Mouse (Mus musculus) urinary bladder, postnatal 25 days (tissue): ENCODE results near the gene Rrp12.
"Not testable (repeated sequence)": the region's sequence is repeated elsewhere in the genome, so short reads cannot be mapped to it uniquely, and the experiment has no call there.

Source experiments
- DNase-seq: peaks from one replicate; pipeline ENCODE4 v3.0.0; 2022; ENCODE audit warnings: low spot score

The Rrp12 gene

DNA sequence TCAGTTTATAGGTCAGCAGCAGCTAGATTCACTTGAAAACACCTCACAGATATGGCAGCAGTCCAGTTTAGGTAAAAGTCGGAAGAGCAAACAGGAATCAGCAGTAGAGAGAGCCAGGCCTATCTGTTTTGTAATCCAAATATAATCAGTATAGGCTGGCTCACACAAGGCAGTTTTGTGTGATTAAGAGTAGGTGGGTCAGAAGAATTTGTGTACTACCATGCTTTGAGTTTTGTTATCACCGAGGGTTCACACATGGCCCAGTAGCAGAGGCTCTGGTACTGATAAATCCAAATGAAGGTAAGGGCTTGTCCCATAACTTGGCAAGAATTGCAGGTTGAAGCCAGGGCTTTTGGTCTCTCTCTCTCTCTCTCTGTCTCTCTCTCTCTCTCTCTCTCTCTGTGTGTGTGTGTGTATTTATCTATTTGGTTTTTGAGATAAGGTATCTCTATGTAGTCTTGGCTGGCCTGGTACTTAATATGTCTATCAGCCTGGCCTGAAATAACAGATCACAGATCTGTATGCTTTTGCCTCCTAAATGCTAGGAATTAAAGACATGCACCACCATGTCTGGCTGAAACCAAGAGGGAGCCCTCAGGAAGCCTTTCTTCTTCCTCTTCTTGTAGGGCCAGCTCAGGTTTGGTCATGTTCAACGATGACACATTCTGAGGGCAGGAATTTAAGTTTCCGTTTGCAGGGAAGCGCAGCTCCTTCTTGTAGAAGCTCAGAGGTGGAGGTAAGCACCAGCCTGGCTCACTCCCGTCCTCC, 10.5 kb upstream of the Rrp12 start:
- DNase-seq, result no peak

DNA sequence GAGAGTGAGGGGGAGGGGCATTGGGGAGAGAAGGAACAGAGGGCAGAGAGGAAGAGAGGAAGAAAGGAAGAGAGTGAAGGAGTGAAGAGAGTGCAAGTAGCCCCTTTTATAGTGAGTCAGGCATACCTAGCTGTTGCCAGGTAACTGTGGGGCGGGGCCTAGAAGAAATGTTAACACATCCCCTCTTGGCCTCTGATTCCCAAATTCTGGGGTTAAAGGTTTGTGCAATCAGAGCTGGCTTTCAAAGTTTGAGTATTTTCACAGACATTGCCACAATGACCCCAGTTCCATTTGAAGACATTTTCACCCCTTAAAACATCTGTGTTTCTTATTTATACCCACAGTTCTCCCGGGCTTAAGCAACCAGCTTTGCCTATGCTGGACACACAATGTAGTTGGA, 9.3 kb upstream of the Rrp12 start:
- no peak for DNase-seq

DNA sequence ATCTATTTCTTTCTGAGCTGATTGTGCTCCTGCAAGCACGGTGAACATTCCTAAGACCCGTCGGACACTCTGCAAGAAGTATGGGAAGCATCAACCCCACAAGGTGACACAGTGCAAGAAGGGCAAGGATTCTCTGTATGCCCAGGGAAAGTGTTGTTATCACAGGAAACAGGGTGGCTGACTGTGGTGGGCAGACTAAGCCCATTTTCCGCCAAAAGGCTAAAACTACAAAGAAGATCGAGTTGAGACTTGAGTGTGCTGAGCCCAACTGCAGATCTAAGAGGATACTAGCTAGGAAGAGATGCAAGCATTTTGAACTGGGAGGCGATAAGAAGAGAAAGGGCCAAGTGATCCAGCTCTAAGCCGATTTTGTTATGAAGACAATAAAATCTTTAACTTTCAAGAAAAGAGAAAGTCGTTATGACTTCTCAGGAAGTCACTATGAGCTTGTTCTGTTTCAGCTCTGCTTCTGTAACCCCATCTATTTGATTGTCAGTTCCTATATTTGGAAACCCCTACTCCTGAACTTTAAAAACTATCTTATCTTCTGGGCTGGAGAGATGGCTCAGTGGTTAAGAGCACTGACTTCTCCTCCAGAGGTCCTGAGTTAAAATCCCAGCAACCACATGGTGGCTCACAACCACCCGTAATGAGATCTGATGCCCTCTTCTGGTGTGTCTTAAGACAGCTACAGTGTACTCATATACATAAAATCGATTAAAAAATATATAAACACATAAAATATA, 7.0 kb upstream of the Rrp12 start:
- no peak for DNase-seq

DNA sequence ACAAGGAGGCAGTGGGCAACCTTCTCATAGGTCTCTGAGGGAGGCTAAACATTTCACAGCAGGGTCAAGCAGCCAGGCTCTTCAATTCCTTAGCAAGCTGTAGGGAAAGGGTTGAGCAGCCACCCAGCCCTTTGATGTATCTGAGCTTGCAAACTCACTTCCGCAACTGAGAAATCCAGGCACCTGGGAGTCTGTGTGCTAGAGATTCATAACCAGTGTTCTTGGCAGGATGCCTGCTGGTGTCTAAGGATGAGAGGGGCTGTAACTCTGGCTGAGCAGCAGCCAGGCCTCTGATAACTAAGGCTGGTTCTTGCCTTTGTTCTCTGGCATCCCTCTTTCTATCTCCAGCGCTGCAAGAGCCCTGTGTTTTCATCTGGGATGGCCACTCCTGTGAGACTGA, 5.7 kb upstream of the Rrp12 start:
- no peak for DNase-seq

DNA sequence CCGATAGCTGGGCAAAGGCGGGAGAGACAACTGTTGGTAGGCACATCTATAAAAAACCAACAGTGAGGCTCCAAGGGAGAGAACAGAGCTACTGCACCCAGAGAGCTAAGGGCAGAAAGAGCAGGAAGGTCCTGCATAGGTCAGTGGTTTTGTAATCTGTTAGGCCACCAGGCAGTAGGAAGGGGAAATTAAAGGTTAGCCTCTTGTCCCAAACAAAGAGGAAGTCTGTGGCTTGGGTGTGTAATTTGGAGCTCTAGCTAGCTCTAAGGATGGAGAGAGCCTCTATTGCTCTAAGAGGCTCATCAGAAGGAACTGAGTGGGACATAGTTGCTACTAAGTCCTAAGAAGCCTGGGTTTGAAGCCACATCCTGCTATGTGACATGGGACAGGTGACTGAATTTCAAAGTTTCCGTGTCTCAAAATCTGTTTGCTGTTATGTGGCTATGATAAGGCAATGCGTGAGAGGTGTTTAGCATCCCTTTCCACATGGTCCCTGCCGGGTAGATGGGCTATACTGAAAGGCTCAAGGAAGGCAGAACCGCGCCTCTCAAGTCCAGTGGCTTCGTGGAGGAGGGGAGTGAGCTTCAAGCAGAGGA, 4.6 kb upstream of the Rrp12 start:
- no peak for DNase-seq

DNA sequence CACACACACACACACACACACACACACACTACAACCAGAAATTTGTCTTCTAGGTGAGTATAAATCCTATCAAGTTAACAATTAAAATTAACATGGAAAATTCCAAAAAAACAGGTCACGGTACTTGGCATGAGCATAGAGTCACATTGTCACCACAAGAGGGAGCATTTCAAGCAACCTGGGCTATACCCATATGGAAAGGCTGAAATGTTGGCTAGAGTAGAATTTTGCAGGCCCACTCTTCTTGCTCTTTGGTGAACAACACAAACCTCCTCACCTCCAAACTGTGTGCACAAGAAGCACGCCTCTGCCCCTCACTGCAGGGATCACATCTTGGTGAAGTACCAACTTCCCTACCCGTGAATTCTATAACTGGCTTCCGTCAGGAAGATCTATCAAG, 2.9 kb upstream of the Rrp12 start:
- DNase-seq, result no peak

DNA sequence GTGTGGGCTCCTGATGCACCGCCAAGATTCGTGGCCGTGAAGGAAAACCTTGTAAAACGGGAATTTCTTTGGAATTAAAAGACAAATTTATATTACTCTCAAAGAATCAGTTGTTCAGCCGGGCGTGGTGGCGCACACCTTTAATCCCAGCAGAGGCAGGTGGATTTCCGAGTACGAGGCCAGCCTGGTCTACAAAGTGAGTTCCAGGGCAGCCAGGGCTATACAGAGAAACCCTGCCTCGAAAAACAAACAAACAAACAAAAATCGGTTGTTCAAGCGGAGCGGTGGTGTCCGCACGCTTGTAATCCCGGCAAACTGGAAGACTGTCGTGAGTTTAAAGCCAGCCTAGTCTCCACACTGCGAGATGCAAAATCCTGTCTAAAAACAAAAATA, 342 bp upstream of the Rrp12 start:
- no peak for DNase-seq

DNA sequence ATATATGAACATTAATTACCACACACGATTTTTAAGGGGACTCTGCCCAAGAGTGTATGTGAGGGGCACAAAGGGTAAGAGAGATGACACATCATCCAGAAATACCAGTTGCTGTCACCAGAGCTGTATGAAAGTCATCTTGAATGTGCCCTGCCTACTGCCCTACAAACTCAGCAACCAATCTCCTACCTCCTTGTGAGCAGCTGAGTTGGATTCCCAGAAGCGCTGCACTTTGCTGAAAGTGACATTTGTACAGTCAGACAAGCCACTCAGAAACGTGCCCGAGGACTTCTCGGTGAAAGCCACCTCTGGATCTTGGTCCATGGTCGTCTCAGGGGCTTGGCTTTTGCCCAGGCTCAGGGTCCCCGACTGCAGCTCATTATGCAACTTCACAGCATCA, 1.0 kb downstream of the Rrp12 start:
- DNase-seq, result no peak

DNA sequence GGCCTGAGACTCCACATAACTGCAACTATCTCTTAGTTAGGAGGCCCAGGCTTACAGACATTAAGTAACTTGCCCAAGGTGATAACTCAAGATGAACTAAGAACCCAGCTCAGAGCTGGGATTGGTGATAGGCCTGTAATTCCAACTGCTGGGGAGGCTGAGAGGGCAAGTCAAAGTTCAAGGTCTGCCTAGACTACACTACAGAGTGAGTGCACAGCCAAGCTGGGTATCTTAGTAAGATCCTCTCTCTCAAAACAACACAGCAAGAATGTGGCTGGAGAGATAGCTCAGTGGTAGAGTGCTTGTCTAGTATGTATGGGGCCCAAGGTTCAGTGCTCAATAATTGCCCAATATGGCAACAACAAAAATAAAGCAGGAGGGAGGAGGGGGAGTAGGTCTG, 7.8 kb downstream of the Rrp12 start:
- no peak for DNase-seq

DNA sequence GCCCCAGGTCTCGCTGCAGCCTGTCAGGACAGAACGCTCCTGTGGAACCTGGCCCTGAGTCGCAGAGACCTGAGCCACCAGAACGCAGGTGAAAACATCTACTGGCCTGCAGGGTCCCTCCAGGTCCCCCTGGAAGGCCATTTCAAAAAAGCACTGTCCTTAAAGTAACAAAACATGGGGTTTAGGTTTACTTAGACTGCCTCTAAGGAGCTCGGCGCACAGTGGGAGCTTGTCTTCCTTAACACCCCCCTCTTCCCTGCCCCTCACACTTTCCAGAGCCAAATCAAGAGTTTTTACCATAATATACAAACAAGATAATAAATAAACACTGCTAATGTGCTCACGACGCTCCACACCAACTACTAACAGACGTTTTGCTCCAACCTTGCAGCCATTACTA, 12.1 kb downstream of the Rrp12 start:
- no peak for DNase-seq

DNA sequence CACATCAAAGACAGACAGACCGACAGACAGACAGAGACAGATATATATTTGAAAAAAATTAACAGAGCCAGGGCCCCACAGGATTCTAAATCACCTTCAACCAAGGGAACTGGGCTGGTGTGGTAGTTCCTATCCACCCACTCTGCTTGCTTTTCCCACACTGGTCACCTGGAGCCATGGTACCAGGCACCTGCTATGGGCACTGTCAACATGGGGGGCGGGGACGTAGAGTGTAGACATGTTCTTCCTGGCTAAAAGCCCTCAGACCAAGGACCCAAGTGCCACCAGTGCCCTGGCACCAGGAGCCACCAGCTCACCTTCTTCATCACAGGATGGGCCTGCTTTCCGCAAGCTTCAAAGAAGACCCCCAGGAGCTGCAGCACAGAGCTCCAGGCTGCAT, 14.1 kb downstream of the Rrp12 start:
- no peak for DNase-seq

DNA sequence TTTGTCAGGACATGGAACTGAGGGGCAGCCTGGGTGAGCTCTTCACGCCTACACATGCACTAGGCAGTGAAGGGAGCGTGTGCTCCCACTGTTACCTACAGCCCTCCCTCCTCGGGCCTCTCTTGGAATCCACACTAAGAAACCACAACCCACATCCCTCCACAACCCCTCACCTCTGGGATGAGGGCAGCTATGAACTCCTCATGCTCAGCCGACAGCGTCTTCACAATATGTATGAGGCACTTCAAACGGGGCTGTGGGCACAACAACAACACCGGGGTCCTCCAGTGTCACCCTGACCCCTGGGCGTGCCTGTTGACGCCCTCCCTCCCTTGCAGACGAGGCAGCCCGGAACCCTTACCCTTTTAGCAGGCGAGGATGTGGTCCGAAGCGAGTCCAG, 21.6 kb downstream of the Rrp12 start:
- DNase-seq, result no peak

DNA sequence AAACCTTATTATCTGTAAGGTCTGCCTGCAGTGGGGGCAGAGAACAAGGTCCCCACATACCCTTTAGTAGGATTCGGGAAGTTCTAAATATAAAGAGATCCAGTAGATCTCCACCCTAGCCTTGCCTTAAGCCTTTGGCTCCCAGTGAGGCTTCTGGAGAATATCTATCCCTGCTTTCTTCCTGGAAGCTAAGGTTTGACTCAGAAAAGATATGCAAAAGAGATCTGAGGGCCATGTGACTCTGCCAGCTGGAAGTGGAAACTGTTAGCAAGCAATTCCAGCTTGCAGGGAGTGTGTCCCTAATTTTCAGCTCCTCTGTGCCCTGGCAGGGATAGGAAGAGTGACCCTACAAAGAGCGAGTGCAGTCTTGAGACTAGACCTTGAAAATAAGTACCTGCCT, 23.7 kb downstream of the Rrp12 start:
- DNase-seq, result no peak

DNA sequence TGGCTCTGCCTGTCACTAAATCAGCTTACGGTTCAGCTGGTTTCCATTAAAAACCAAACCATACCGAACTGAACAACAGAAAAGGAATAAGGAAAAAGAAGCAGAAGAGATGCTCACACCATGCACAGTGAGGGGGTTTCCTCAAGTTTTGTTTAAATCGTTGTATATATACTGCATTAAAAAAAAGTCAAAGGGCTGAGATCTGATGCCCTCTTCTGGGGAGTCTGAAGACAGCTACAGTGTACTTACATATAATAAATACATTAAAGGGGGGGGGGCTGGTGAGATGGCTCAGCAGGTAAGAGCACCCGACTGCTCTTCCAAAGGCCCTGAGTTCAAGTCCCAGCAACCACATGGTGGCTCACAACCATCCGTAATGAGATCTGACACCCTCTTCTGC, 26.0 kb downstream of the Rrp12 start:
- not testable (repeated sequence) for DNase-seq

DNA sequence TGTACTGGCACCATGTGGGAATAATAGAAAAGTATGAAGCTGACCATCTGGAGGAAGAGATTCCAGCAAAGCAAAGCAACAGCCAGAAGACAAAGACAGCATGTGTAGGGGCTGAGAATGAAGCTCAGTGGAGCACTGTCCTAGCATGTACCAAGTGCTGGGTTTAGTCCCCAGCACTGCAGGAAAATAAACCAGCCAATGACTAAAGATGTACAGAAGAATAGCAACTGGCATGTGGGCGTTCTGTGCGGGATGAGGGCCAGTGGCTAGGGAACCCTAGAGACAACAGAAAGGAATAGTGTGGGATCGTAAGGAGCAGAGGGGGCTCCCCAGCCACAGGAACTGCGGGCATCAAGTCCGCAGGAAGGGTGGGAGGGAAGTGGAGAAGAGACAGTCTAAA, 26.7 kb downstream of the Rrp12 start:
- no peak for DNase-seq

DNA sequence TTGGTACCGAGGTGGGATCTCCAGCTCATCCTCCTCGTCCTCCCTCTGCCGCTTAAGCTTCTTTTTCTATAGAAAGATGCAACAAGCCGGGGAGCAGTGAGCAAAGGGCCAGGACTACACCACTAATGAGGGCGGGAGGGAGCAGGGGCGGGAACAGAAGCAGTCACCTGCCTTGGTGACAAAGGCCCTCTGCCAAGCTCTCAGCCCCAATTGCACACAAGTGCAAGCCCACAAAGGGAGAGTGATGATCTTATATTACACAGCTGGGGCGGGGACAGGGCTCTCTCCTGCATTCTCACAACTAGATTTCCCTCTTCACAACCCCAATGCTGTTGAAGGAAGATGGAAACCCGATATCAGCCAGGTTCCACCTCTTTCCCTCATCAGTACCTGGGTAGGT, 29.3 kb downstream of the Rrp12 start:
- DNase-seq, result no peak

DNA sequence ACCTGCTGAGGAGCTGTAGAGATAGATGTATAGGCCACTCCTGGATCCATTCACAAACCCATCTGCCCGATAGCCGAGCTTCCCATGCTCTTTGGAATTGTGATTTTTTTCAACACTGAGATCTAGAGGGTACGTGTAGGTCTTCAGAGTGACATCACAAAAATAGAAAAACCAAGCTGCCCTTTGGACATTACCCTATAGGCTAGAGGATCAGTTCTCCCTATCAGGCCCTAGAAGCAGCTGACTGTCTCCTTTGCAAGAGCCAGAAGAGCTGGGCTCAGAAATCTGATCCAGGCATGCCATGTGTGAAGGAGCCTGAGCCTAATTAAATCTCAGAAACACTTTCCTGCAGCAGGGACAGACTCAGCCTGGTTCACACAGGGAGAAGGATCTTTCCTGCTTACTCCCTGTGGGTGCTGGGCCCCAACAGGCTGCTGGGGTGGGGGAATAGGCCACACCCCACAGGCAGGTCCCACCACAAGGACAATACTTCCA, 38.1 kb downstream of the Rrp12 start:
- no peak for DNase-seq

DNA sequence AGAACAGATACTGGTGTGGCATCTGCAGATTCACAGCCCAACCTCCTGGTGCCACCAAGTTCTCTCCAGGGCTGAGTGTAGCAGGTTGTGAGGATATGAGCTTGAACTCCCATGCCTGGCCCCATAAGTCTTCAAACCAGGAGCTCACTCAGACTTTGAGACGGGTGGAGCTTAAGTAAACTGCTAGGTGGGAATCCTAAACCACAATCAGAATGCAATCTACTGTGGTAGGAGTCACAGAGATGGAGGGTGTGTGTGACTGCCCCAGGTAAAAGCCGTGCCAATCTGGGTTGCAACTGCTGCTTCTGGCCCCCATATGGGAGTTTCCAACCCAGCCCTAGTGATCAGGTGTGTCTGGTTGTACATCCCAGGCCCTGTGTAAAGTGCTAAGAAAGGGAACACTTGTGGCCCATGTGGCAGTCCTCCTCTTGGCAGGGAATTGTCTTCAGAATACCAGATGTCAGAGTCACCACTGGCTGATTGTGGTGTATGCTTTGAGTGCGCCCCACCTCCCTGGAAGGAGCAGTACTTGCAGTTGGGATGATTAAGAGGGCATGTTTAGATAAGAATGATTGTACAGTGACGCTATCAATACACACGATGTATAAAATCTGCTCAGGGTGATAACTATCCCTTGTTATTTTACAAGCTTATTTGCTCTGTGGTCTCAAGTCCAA, 38.7 kb downstream of the Rrp12 start:
- no peak for DNase-seq

DNA sequence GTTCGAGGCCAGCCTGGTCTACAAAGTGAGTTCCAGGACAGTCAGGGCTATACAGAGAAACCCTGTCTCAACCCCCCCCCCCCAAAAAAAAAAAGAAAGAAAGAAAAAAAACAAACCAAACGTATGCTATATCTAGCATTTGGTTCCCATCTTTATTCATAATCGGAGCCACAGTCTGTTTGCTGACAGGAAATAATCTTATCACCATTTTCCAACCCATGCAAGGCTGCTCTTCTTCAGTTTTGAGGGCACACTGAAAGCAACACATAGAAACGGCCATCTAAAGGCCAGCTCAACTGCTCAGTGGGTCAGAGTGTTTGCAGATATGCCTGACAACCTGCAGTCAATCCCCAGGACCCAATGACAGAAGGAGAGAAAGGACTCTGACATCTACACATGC, 43.5 kb downstream of the Rrp12 start:
- no peak for DNase-seq

DNA sequence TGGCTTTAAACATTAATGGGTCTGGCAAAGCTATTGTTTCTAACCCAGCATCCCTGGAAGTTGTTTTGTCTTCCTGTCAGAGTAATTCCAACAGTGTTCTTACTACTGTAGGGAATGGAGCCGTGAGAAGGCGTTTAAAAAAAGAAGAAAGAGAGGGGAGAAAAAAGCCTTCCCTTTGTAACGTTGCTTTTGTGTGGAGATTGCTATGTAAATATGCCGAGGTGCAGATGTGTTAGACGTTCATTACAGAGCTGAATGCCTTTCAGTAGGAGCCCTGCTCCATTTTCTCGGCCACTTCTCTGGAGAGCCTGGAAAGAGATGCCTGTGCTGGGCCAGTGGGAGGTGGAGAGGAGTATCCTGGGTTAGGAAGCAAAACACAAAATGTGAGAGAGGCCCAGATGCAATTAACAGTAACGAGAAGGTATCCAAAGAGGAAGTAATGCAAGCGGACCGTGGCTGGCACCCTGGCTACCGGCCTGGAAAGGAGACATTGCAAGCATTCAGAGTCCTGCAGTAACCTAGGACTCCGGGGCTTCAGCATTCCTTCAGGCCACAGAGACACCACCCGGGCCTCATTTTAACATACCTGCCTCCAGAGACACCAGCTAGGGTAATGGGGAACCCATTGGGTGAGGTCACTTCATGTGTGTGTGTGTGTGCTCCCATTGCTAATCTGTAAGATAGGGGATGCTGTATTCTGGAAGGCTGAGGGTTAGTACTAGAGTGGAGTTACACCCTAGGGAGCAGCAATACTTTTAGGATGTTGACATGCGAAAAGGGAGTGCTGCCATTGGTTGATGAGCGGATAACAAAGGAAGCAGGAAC, 45.0 kb downstream of the Rrp12 start:
- DNase-seq, result no peak

DNA sequence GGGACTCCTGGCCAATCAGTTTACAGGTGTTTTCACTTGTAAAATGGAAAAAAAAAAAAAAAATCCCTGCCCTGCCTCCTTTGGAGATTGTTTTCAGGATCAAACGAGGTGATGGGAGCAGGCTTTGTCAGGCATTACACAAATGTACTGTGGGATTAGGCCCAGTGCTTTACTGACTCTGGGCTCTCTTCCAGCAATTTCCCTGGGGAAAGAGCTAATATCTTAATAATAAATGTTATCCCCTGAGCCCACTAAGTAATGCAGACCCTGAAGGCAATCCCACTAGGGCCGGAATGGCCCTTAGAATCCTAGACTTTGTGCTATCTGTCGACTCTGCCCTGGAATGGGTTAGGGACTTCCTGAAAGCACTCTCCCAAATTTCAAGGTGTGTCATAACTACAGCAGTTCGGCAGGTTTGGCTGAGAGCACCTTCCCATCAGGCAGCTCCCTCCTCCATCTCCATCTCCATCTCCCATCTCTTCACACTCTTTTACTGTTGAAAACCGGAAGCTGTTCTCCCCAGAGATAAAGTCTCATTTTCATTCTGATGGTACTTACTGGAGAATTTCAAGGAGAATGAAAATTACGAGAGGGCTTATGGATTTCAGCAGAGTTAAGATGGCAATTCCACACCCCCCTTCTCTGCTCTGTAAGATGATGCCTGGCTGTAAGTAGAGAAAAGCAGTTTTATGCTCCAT, 45.8 kb downstream of the Rrp12 start:
- DNase-seq, result no peak
